8 mouse cellular contexts compared by ENCODE assay signal in the genomic region with DNA sequence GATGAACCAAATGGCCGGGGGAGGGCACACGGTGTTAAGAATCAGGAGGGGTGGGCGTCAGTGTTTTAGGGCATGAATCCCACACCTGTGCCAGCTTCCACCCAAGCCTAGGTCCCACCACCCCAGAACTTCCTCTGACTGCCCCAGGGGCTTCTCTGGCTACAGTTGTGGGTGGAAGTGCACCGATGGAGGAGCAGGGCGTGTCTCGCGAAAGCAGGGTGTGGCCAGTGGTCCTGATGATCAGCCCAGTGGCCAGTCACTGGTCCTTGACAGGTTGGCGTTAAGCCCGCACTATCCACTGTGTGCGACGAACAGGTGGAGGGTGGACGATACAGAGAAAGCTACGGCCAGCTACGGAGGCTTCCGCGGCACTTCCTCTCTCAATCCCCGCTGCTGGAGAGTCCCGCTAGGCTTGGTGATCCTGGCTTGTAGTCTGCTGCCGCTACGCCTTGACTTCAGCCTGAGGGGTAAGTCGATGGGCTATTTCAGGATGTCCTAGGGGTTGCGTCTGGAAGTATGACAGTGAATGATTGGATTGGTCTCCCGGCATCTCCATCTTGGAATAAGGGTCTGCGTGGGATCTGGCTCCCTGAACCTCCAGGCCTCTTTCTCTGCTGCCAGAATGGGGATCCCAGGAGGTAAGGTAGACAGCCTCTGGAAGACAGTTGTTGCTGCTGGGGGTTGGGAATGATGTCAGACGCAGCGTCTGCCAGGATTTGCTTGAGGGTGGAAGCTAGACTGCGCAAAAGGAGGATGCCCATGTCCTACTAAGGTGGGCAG. TPM values are rescaled to one million over a fixed set of nuclear protein-coding genes. Genes with fewer than 3 reads are reported as not detected.
DNase-seq lines count a peak whose midpoint lies in the region; ATAC-seq and TF ChIP-seq lines count a peak whose summit lies in the region.

No protein-coding gene starts in this region.

- peak; percentile 62 for ATAC-seq in forebrain, embryonic 14.5 days

- no peak for TF ChIP-seq CTCF in MEL (IDR thresholded peaks at IDR 0.05 in 2 of 3, conservative IDR thresholded peaks at IDR 0.05 in 1 of 3; ENCODE audit: control insufficient read depth in 1 of 3, insufficient read depth in 1 of 3, low read depth in 2 of 3, low read length in 3 of 3, poor library complexity in 1 of 3, severe bottlenecking in 1 of 3)

- no peaks in the 10 kb centered on the region; the same call in 1 of the 2 replicates for H3K79me2 ChIP-seq in MEL (ENCODE audit: control insufficient read depth, insufficient read depth, low read length, poor library complexity)

- no peaks in the 10 kb centered on the region for H3K9me3 ChIP-seq in MEL (replicated peaks; ENCODE audit: insufficient read depth, low read length)
- no peaks in the 10 kb centered on the region for H3K9me3 ChIP-seq in forebrain, embryonic 14.5 days (replicated peaks; ENCODE audit: control insufficient read depth, low read length)

- H3K4me2 ChIP-seq in forebrain, embryonic 14.5 days (ENCODE audit: low read length), result peak overlapping the region; percentile 86

- no peak; a peak in 1 of 4 replicates for TF ChIP-seq EP300 in MEL (IDR thresholded peaks at IDR 0.05; ENCODE audit: low read depth in 1 of 2, low read length in 2 of 2)

- peaks cover 0 to 21% of the 10 kb centered on the region in 2 experiments; a peak in 3 of 4 replicates for H3K4me1 ChIP-seq in MEL (ENCODE audit: control insufficient read depth in 1 of 2, insufficient read depth in 2 of 2, low read length in 2 of 2)
- H3K4me1 ChIP-seq in forebrain, embryonic 14.5 days (ENCODE audit: control insufficient read depth, insufficient read depth, low read length), result no peaks in the 10 kb centered on the region

- peak; percentile 74 for DNase-seq in MEL (ENCODE audit: low read depth, low spot score)
- peak; percentile 77 for DNase-seq in cerebellum, adult 11 months
- peak; percentile 38 for DNase-seq in forebrain, embryonic 14.5 days (ENCODE audit: low spot score)
- peak; percentile 47 for DNase-seq in heart, postnatal 4 days
- peak; percentile 50 to 57 for DNase-seq in left cerebral cortex, adult 8-10 months (ENCODE audit: low spot score in 2 of 2)
- DNase-seq in lung, postnatal 36 days, result peak; percentile 62
- peak; percentile 75 to 82 for DNase-seq in right cerebral cortex, postnatal 10 days (ENCODE audit: low spot score in 2 of 2)
- no peak for DNase-seq in ovary, postnatal 14 days (ENCODE audit: low spot score)

- TF ChIP-seq RAD21 in MEL (IDR thresholded peaks at IDR 0.05; ENCODE audit: low read depth, low read length), result no peak

- peak overlapping the region; percentile 90 for H3K27ac ChIP-seq in MEL (ENCODE audit: control insufficient read depth, low read depth, low read length)
- H3K27ac ChIP-seq in forebrain, embryonic 14.5 days (ENCODE audit: low read depth, low read length), result no peak overlapping the region; the same call in 1 of the 2 replicates

- peak overlapping the region; percentile 71 to 84 for H3K4me3 ChIP-seq in MEL (ENCODE audit: control insufficient read depth in 1 of 2, insufficient read depth in 1 of 2, low read depth in 2 of 2, low read length in 2 of 2)
- H3K4me3 ChIP-seq in forebrain, embryonic 14.5 days (ENCODE audit: low read depth, low read length), result peak overlapping the region; percentile 45

- TF ChIP-seq POLR2A in MEL (IDR thresholded peaks at IDR 0.05; ENCODE audit: control insufficient read depth in 1 of 2, insufficient read depth in 1 of 2, low read depth in 1 of 2, low read length in 2 of 2, poor library complexity in 1 of 2), result peak; percentile 30 to 32; a peak in 1 of 4 replicates

- no peaks in the 10 kb centered on the region for H3K27me3 ChIP-seq in MEL (ENCODE audit: control insufficient read depth in 1 of 2, insufficient read depth in 2 of 2, low read length in 2 of 2)
- no peaks in the 10 kb centered on the region for H3K27me3 ChIP-seq in forebrain, embryonic 14.5 days (replicated peaks; ENCODE audit: control insufficient read depth, insufficient read depth, low read length)

- H3K36me3 ChIP-seq in MEL (ENCODE audit: control insufficient read depth in 1 of 2, insufficient read depth in 2 of 2, low read length in 2 of 2), result peaks cover 0 to 11% of the 10 kb centered on the region in 2 experiments; a peak in 2 of 4 replicates
- no peaks in the 10 kb centered on the region for H3K36me3 ChIP-seq in forebrain, embryonic 14.5 days (ENCODE audit: control insufficient read depth, insufficient read depth, low read length)

- peak overlapping the region; percentile 67 for H3K9ac ChIP-seq in MEL (ENCODE audit: control insufficient read depth, low read depth, low read length, poor library complexity, severe bottlenecking)
- H3K9ac ChIP-seq in forebrain, embryonic 14.5 days (ENCODE audit: low read length), result peak overlapping the region; percentile 64

- WGBS in forebrain, embryonic 14.5 days, result 6% methylated on average over 27 of the region's 27 CpGs

TF ChIP-seq in MEL, 35 proteins besides CTCF, POLR2A, EP300 and RAD21:
- TF ChIP-seq UBTF (IDR thresholded peaks at IDR 0.05; ENCODE audit: borderline replicate concordance, insufficient read depth, low read depth, low read length), result 0 out of 2 replicates have a peak, but pooled peaks have one; percentile 82
- peak; percentile 31; the same call in 1 of the 2 replicates for TF ChIP-seq POLR2AphosphoS2 (IDR thresholded peaks at IDR 0.05; ENCODE audit: low read length)
- no peak for TF ChIP-seq MAZ (IDR thresholded peaks at IDR 0.05; ENCODE audit: low read depth, low read length)
- TF ChIP-seq ETS1 (IDR thresholded peaks at IDR 0.05; ENCODE audit: low read depth, low read length), result 0 out of 2 replicates have a peak, but pooled peaks have one; percentile 9
- TF ChIP-seq USF1 (IDR thresholded peaks at IDR 0.05; ENCODE audit: low read depth, low read length), result no peak
- no peak; the same call in 1 of the 2 replicates for TF ChIP-seq MAX (IDR thresholded peaks at IDR 0.05; ENCODE audit: low read length)
- peak; percentile 33; the same call in 1 of the 2 replicates for TF ChIP-seq NELFE (IDR thresholded peaks at IDR 0.05; ENCODE audit: low read depth, low read length)
- peak; percentile 25; the same call in 1 of the 2 replicates for TF ChIP-seq MXI1 (IDR thresholded peaks at IDR 0.05; ENCODE audit: low read depth, low read length)

RNA-seq across cellular contexts. Expression of gene Trpv2, which starts 1.6 kb away (rescaled TPM):
- total RNA-seq in MEL (2012; rRNA removed), result 30.4 and 32.0 TPM in 2 replicates
- polyA plus RNA-seq in MEL (2012; ENCODE audit: insufficient read depth in 1 of 2, insufficient read length in 2 of 2, low read depth in 1 of 2, low replicate concordance in 2 of 2, missing spikeins in 1 of 2), result 10 to 100 TPM in 1 of 2 experiments, not detected in 1; 30.0 TPM
- polyA plus RNA-seq in forebrain, embryonic 14.5 days (2014; fragmentation: Nextera tagmentation; extraction: Ambion mirVana), result 13.2 and 17.0 TPM in 2 replicates
- 1 to 10 TPM; 3.0 to 3.2 TPM for total RNA-seq in heart, postnatal 4 days (2021)
- total RNA-seq in left cerebral cortex, adult 8-10 months (2022), result 10 to 100 TPM; 17.9 to 20.2 (median 19.3) TPM

RNA-seq across cellular contexts. Expression of gene Ubb, which starts 24.9 kb away (rescaled TPM):
- 1,877 and 1,965 TPM in 2 replicates for total RNA-seq in MEL (2012; rRNA removed)
- 1,000 to 10,000 TPM in 1 of 2 experiments, not detected in 1; 1,800 TPM for polyA plus RNA-seq in MEL (2012; ENCODE audit: insufficient read depth in 1 of 2, insufficient read length in 2 of 2, low read depth in 1 of 2, low replicate concordance in 2 of 2, missing spikeins in 1 of 2)
- 5,294 and 5,616 TPM in 2 replicates for polyA plus RNA-seq in forebrain, embryonic 14.5 days (2014; fragmentation: Nextera tagmentation; extraction: Ambion mirVana)
- total RNA-seq in heart, postnatal 4 days (2021), result 100 to 1,000 TPM; 828 to 847 TPM
- total RNA-seq in left cerebral cortex, adult 8-10 months (2022), result 1,000 to 10,000 TPM; 1,765 to 1,972 (median 1,844) TPM

RNA-seq across cellular contexts. Expression of gene Cenpv, which starts 36.8 kb away (rescaled TPM):
- total RNA-seq in MEL (2012; rRNA removed), result 150 and 178 TPM in 2 replicates
- 1,000 to 10,000 TPM in 1 of 2 experiments, 100 to 1,000 TPM in 1; 149 to 2,878 TPM for polyA plus RNA-seq in MEL (2012; ENCODE audit: insufficient read depth in 1 of 2, insufficient read length in 2 of 2, low read depth in 1 of 2, low replicate concordance in 2 of 2, missing spikeins in 1 of 2)
- 99.4 and 112 TPM in 2 replicates for polyA plus RNA-seq in forebrain, embryonic 14.5 days (2014; fragmentation: Nextera tagmentation; extraction: Ambion mirVana)
- total RNA-seq in heart, postnatal 4 days (2021), result 10 to 100 TPM; 23.8 to 25.7 TPM
- 10 to 100 TPM; 29.2 to 35.6 (median 31.8) TPM for total RNA-seq in left cerebral cortex, adult 8-10 months (2022)
